Mouse (Mus musculus) intestine, postnatal 0 days (tissue): ENCODE data around the gene Ccdc144b. TPM values are rescaled to one million over a fixed set of nuclear protein-coding genes. Genes with fewer than 3 reads are reported as not detected.

Source experiments
- ATAC-seq: fragments of 200-750 bp; cut with Nextera tagmentation; 2 replicates; pipeline ENCODE4 v1.8.0; 2017; ENCODE audit warnings: mild to moderate bottlenecking, moderate TSS enrichment, moderate library complexity
- H3K27ac ChIP-seq: fragments of 300-500 bp; sonication (generic); 2 replicates; pipeline ENCODE4 v1.5.1; 2014; ENCODE audit warnings: mild to moderate bottlenecking, low read depth, low read length, moderate library complexity
- H3K27me3 ChIP-seq: fragments of 300-500 bp; sonication (generic); replicated peaks from 2 replicates; pipeline ENCODE4 v1.6.1; 2014; ENCODE audit warnings: low read length, mixed read lengths; ENCODE audit not compliant: control insufficient read depth, insufficient read depth
- H3K36me3 ChIP-seq: fragments of 300-500 bp; sonication (generic); 2 replicates; pipeline ENCODE4 v1.6.1; 2014; ENCODE audit warnings: mild to moderate bottlenecking, moderate library complexity; ENCODE audit not compliant: control insufficient read depth, insufficient read depth
- H3K4me1 ChIP-seq: fragments of 300-500 bp; sonication (generic); replicated peaks from 2 replicates; pipeline ENCODE4 v1.6.1; 2014; ENCODE audit warnings: antibody characterized with exemption, low read length, mixed read lengths; ENCODE audit not compliant: control insufficient read depth, insufficient read depth
- H3K4me2 ChIP-seq: fragments of 300-500 bp; sonication (generic); replicated peaks from 2 replicates; pipeline ENCODE4 v1.6.1; 2014; ENCODE audit warnings: low read depth, mild to moderate bottlenecking, moderate library complexity
- H3K4me3 ChIP-seq: fragments of 300-500 bp; sonication (generic); 2 replicates; pipeline ENCODE4 v1.5.1; 2014; ENCODE audit warnings: low read depth, low read length
- H3K9ac ChIP-seq: fragments of 300-500 bp; sonication (generic); 2 replicates; pipeline ENCODE4 v1.6.1; 2014; ENCODE audit warnings: mild to moderate bottlenecking, low read depth, low read length
- H3K9me3 ChIP-seq: fragments of 300-500 bp; sonication (generic); 2 replicates; pipeline ENCODE4 v1.6.1; 2016; ENCODE audit warnings: mixed run types; ENCODE audit not compliant: control insufficient read depth
- CTCF ChIP-seq: sonication (generic); IDR thresholded peaks from 2 replicates; pipeline ENCODE4 v1.5.1; 2016; ENCODE audit warnings: low read depth, mild to moderate bottlenecking, control low read depth, antibody characterized with exemption, moderate library complexity
- WGBS: fragments of 180-500 bp; shearing (Covaris S2); extraction: QIAGEN DNeasy Blood & Tissue Kit; methylation state at CpG from one replicate; pipeline ENCODE4 v1.1.7; 2014; 5-methylcytosine and 5-hydroxymethylcytosine counted together
- polyA plus RNA-seq: library from polyadenylated mRNA; unstranded; fragments of >200 nt; fragmentation: Nextera tagmentation; extraction: Ambion mirVana; gene quantifications from 2 replicates; pipeline ENCODE4 v1.2.1, GENCODE M21; 2015

The Ccdc144b gene
- polyA plus RNA-seq, 1 experiment from 2014 or later: not detected

DNA sequence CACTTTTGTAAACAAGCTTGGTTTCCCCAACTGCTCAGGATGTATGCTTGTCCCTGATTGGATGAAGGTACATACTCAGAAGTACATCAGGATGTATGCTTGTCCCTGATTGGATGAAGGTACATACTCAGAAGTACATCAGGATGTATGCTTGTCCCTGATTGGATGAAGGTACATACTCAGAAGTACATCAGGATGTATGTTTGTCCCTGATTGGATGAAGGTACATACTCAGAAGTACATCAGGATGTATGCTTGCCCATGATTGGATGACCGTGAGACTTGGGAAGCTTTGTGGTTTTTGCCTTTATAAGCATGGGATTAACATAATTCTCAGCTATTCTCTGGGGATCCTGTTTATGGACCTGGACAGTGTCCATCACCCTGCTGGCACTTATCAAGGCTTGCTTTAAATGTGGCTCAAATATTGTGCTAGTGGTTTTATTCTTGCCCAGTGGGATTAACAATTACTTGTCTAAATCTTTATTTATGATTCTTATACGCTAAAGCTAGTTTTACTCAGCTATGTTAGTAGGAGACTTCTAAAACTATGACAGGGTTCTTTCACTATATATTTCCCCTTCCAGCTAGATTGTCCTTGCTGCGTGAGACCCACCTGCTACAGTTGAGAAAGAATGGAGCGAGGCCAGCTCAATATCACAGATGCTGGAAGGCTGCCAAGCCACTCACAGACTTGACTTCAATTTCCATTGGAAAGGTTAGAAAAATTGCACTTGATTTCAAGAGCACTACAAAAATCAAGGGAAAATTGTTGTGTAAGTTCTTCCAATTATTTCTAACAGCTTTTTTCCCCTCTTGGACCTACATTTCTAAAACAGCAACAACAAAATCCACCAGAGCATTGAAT lies 49.1 kb downstream of the Ccdc144b start:
- WGBS: 58% methylated on average over 4 of the region's 4 CpGs
- no peak for TF ChIP-seq CTCF

DNA sequence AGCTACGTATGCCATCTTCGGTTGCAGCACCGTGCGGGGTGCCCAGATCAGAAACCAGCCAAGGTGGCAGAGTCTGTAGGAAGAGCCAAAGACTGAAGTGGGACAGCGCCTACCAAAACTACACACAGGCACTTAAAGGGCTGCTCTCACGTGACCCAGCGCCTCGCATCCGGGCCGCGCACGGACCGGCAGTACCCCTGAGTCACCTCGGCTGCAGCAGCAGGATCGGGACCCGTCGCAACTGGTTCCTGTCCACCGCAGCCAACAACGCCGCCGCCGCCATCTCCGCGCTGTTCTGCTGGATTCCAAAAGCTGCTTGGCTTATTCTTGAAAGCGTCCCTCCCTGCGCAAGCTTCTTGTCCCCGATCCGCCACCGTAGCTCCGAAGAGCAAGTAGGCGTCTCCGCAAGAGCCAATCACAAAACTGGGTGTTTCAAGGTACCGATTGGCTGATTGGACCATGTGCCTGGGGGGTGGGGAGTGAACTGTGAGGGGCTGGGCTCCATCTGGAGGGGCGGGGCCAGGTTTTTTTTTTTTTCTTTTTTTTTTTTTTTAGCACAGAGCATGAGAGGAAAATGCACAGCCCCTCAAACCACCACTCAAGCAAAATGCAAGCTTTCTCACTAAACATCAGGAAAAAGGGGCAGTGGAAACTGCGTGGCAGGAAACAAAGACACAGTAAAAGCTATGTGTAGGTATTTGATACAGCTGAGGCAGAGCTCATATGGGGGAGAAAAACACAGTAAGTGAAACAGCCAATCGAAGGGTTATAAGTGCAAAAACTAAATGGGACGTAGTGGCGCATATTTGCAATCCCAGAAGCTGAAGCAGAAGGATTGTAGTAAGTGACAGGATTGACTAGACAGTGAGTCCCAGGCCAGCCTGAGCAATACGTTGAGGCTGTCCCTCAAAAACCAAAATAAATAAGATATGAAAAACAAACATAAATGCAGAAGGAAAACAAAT lies 52.8 kb downstream of the Ccdc144b start, which contains the start of gene Mccc1:
Gene Mccc1, minus strand, starts transcription at position 404 of the 965 bp plus-strand sequence.
- no peaks in the 10 kb centered on the region for H3K36me3 ChIP-seq
- H3K27me3 ChIP-seq: no peaks in the 10 kb centered on the region
- H3K27ac ChIP-seq: peak within 1 kb of the TSS; percentile 42
- peak; percentile 100 for ATAC-seq
- peak within 1 kb of the TSS; percentile 65 for H3K4me2 ChIP-seq
- no peaks in the 10 kb centered on the region for H3K9me3 ChIP-seq
- TF ChIP-seq CTCF: no peak
- H3K4me3 ChIP-seq: peak within 1 kb of the TSS; percentile 78
- WGBS: 3% methylated on average over 33 of the region's 39 CpGs
- peak within 1 kb of the TSS; percentile 53 for H3K9ac ChIP-seq
- H3K4me1 ChIP-seq: peaks cover 5% of the 10 kb centered on the region; the same call in 1 of the 2 replicates

More for the DNA sequence above, 49.1 kb downstream of the Ccdc144b start:
- no peaks in the 10 kb centered on the region for H3K36me3 ChIP-seq
- peaks cover 5% of the 10 kb centered on the region; the same call in 1 of the 2 replicates for H3K4me1 ChIP-seq
- no peak overlapping the region for H3K4me3 ChIP-seq
- no peak overlapping the region for H3K27ac ChIP-seq
- H3K4me2 ChIP-seq: no peak overlapping the region
- ATAC-seq: no peak
- 0 out of 2 replicates have a peak, but pooled peaks cover 3% of the 10 kb centered on the region for H3K9me3 ChIP-seq
- H3K9ac ChIP-seq: no peak overlapping the region
- no peaks in the 10 kb centered on the region for H3K27me3 ChIP-seq

DNA sequence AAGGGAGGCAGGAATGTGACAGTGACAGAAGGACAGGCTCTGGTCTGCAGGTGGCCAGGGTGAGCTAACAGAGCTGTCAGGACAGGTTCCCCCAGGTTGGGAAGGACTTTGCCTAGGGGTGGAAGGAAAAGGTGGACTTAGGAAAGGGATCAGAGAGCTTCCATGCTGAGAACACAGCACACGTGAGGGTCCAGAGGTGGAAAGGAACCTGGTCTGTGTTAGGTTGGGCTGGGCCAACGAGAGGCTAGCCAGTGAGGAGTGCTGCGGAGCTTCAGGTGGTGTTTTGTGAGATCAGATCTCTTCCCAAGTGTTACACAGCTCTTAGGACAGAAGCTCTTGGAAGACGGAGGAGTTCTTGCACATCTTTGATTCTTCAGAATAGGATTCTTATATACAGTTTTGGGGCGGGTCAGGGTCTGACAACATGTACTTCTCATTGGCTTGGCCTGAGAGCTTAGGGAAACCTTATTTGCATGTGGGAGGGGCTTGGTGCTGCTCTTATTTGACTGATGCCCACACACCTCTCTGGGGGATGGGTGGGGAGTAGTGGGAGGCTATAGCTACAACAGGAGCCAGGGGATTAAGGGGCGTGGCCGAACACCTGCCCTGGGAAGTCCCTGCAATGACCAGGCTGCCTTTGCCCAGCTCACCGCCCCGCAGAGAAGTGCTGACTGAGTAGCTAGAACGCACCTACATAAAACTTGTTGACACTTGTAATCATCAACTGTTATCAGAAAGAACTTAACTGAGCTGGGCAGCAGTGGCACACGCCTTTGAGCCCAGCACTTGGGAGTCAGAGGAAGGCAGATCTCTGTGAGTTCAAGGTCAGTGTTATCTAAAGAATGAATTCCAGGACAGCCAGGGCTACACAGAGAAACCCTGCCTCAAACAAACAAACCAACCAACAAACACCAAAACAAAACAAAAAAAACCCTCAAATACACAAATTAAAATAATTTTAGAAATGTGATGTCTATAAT lies 58.5 kb downstream of the Ccdc144b start:
- no peaks in the 10 kb centered on the region for H3K27me3 ChIP-seq
- H3K36me3 ChIP-seq: peaks cover 18% of the 10 kb centered on the region
- no peak overlapping the region for H3K4me2 ChIP-seq
- H3K9me3 ChIP-seq: no peaks in the 10 kb centered on the region
- ATAC-seq: peak; percentile 80
- no peak overlapping the region for H3K27ac ChIP-seq
- WGBS: 51% methylated on average over 11 of the region's 11 CpGs
- TF ChIP-seq CTCF: no peak
- no peak overlapping the region for H3K9ac ChIP-seq
- H3K4me1 ChIP-seq: peaks cover 5% of the 10 kb centered on the region; the same call in 1 of the 2 replicates
- no peak overlapping the region for H3K4me3 ChIP-seq

DNA sequence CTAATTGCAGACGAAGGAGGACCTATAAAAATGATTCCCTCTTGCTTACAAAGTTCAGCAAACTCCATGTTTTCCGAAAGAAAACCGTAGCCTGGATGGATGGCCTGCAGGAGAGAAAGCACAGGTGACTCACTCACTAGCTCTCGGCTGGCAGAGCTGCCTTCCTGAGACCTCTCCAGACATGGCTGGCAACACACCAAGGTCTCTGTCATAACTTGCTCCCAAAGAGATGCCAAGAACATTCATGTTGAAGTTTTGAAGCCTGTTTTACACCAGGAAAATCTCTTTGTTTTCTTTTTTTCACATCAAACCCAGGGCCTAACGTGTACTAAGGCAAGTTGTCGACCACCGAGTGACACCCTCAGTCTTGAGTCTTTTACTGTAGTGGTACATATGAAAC lies 62.6 kb downstream of the Ccdc144b start:
- H3K27me3 ChIP-seq: no peaks in the 10 kb centered on the region
- WGBS: 92% methylated on average over 7 of the region's 7 CpGs
- no peak for ATAC-seq
- H3K4me2 ChIP-seq: no peak overlapping the region
- no peak for TF ChIP-seq CTCF
- H3K4me1 ChIP-seq: no peaks in the 10 kb centered on the region
- H3K36me3 ChIP-seq: peaks cover 56% of the 10 kb centered on the region
- H3K27ac ChIP-seq: no peak overlapping the region
- no peaks in the 10 kb centered on the region for H3K9me3 ChIP-seq
- H3K4me3 ChIP-seq: no peak overlapping the region
- H3K9ac ChIP-seq: no peak overlapping the region

DNA sequence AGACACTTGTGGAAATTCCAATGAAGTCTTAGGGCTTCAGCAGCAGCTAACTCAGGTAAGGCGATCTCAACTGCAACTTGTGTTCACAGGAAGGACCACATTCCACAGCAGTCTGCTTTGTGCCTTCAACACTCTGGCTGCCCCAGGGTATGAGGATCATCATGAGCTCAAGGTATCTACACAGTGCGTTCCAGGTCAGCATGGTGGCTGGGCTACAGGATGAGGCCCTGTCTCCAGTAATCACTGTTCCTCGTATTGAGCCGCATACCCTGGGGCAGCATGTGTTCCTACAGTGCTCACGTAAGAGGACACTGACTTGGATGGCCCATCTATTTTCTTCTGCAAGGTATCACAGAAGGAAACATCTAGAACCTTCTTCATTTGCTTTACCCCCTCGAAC lies 65.3 kb downstream of the Ccdc144b start:
- TF ChIP-seq CTCF: no peak
- no peaks in the 10 kb centered on the region for H3K9me3 ChIP-seq
- 96% methylated on average over 6 of the region's 6 CpGs for WGBS
- no peaks in the 10 kb centered on the region for H3K27me3 ChIP-seq
- ATAC-seq: no peak
- H3K4me3 ChIP-seq: no peak overlapping the region
- H3K4me1 ChIP-seq: no peaks in the 10 kb centered on the region
- peaks cover 76% of the 10 kb centered on the region for H3K36me3 ChIP-seq
- H3K9ac ChIP-seq: no peak overlapping the region
- H3K4me2 ChIP-seq: no peak overlapping the region
- H3K27ac ChIP-seq: no peak overlapping the region
